Mouse (Mus musculus): ENCODE measurements around the gene Mrgpre. TPM values are rescaled to one million over a fixed set of nuclear protein-coding genes. Genes with fewer than 3 reads are reported as not detected.

Gene Mrgpre
- polyA plus RNA-seq, 1 experiment from 2014 or later, result 2.3 TPM

DNA sequence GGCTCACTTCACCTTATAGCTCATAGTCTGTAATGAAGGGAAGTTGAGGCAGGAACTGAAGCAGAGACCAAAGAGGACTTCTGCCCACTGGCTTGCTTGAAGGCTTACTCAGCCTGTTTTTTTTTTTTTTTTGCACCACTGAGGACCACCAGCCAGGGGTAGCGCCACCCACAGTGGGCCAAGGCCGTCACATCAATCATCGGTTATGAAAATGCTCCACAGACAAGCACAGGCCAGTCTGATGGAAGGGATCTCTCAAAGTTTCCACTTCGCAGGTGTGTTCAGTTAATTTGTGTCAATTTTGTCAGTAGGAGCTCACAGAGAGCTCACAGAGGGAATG, 38.9 kb upstream of the Mrgpre start:
- ATAC-seq (ENCODE audit: insufficient number of reproducible peaks, insufficient read depth, low FRiP score, low read depth), result no peak
- peak overlapping the region; percentile 69 for H3K9ac ChIP-seq (ENCODE audit: low read length)
- WGBS, result 77% methylated on average over 4 of the region's 4 CpGs
- H3K9me3 ChIP-seq (ENCODE audit: control insufficient read depth, low read length), result no peaks in the 10 kb centered on the region
- peak overlapping the region; percentile 62 for H3K4me2 ChIP-seq (ENCODE audit: low read length)
- peaks cover 9% of the 10 kb centered on the region for H3K36me3 ChIP-seq (ENCODE audit: control insufficient read depth, insufficient read depth, low read length)
- peaks cover 8 to 10% of the 10 kb centered on the region in 2 experiments for H3K4me1 ChIP-seq (ENCODE audit: control insufficient read depth in 2 of 2, insufficient read depth in 2 of 2, low read length in 2 of 2)
- peak overlapping the region; percentile 85 to 87 for H3K27ac ChIP-seq (replicated peaks in 1 of 2; ENCODE audit: control insufficient read depth in 1 of 2, insufficient read depth in 1 of 2, low read depth in 2 of 2, low read length in 2 of 2)
- H3K27me3 ChIP-seq (ENCODE audit: control insufficient read depth, insufficient read depth, low read length), result no peaks in the 10 kb centered on the region
- peak overlapping the region; percentile 39 to 64 for H3K4me3 ChIP-seq (ENCODE audit: control insufficient read depth in 1 of 2, insufficient read depth in 1 of 2, low read depth in 1 of 2, low read length in 2 of 2)

DNA sequence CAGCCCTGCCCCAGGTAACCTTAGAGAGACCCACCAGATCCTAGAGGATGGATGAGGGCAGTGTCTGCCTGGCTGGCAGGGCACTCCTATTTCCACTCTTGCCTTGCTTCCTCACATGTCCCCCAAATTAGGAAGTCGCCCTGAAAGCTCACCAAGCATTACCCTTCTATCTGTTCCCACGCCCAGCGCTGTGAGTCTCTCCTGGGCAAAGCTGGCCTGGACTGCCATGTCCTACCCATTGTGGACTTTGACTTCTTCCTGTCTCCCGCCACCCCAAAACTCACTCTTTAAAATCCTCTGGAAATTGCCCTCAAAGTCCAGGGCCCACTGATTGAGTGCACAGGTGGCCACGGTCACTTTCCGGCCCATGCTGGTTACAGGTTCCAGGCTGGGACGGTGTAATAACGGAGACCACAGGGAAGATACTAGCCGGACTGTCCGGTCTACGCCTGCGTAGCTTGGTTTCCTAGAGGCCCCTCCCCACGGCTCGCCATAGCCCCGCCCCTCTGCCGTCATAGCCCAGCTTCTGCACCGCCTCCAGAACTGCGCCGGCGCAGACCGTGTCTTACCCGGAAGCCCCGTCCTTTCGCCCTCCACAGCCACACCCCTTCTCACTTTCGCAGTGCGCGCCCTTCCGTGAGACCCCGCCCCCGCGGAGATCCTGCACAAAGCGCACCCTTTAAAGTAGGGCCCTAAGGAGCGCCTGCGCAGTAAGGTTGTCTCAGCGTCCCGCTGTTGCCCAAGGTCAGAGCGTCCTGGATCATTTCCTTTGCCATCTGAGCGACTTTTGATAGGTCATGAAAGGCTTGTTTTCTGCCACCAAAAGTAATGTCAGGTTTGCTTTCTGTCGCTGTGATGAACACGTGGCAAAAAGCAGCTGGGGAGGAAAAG, 38.3 kb upstream of the Mrgpre start, which contains the start of the genes Nadsyn1 and Dhcr7:
Gene Nadsyn1, minus strand, starts transcription at position 475 of the 891 bp plus-strand sequence.
Gene Dhcr7, plus strand, starts transcription at position 771 of the 891 bp plus-strand sequence.
- Histone ChIP-seq H3K4me2 (ENCODE audit: low read length) (peak within 1 kb of the TSS; percentile 69), H3K27me3 (ENCODE audit: control insufficient read depth, insufficient read depth, low read length) (no peaks in the 10 kb centered on the region), H3K9me3 (ENCODE audit: control insufficient read depth, low read length) (no peaks in the 10 kb centered on the region), H3K4me3 (ENCODE audit: control insufficient read depth in 1 of 2, insufficient read depth in 1 of 2, low read depth in 1 of 2, low read length in 2 of 2) (peak within 1 kb of the TSS; percentile 64 to 79), H3K4me1 (ENCODE audit: control insufficient read depth in 2 of 2, insufficient read depth in 2 of 2, low read length in 2 of 2) (peaks cover 8 to 10% of the 10 kb centered on the region in 2 experiments), H3K9ac (ENCODE audit: low read length) (peak within 1 kb of the TSS; percentile 80), H3K27ac (replicated peaks in 1 of 2; ENCODE audit: control insufficient read depth in 1 of 2, insufficient read depth in 1 of 2, low read depth in 2 of 2, low read length in 2 of 2) (peak within 1 kb of the TSS; percentile 85 to 87), H3K36me3 (ENCODE audit: control insufficient read depth, insufficient read depth, low read length) (peaks cover 11% of the 10 kb centered on the region)
- peak; percentile 99 for ATAC-seq (ENCODE audit: insufficient number of reproducible peaks, insufficient read depth, low FRiP score, low read depth)
- WGBS, result under 1% methylated on average over 40 of the region's 40 CpGs

DNA sequence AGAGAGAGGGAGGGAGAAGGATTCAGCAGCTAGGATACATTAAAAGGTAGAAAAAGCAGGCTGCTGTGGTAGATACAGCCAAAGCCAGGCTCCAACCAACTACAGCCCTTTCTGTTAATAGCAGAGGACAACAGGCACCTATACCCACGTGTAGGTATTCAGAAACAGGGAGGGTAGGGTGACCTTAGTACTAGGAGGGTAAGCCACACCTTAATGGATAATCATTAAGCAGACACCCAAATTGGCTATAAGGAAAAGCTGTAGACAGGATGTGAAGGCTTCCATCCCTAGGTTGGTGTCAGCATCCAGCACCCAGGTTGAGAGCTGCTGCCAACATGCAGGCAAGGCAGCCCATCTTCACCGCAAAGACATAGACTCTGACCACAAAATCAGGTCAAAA, 36.9 kb upstream of the Mrgpre start:
- H3K27ac ChIP-seq (replicated peaks in 1 of 2; ENCODE audit: control insufficient read depth in 1 of 2, insufficient read depth in 1 of 2, low read depth in 2 of 2, low read length in 2 of 2), result no peak overlapping the region
- no peaks in the 10 kb centered on the region for H3K27me3 ChIP-seq (ENCODE audit: control insufficient read depth, insufficient read depth, low read length)
- no peak for ATAC-seq (ENCODE audit: insufficient number of reproducible peaks, insufficient read depth, low FRiP score, low read depth)
- no peak overlapping the region for H3K9ac ChIP-seq (ENCODE audit: low read length)
- no peak overlapping the region for H3K4me3 ChIP-seq (ENCODE audit: control insufficient read depth in 1 of 2, insufficient read depth in 1 of 2, low read depth in 1 of 2, low read length in 2 of 2)
- H3K36me3 ChIP-seq (ENCODE audit: control insufficient read depth, insufficient read depth, low read length), result peaks cover 22% of the 10 kb centered on the region
- WGBS, result 88% methylated on average over 2 of the region's 2 CpGs
- no peak overlapping the region for H3K4me2 ChIP-seq (ENCODE audit: low read length)
- H3K4me1 ChIP-seq (ENCODE audit: control insufficient read depth in 2 of 2, insufficient read depth in 2 of 2, low read length in 2 of 2), result peaks cover 8 to 10% of the 10 kb centered on the region in 2 experiments
- no peaks in the 10 kb centered on the region for H3K9me3 ChIP-seq (ENCODE audit: control insufficient read depth, low read length)

DNA sequence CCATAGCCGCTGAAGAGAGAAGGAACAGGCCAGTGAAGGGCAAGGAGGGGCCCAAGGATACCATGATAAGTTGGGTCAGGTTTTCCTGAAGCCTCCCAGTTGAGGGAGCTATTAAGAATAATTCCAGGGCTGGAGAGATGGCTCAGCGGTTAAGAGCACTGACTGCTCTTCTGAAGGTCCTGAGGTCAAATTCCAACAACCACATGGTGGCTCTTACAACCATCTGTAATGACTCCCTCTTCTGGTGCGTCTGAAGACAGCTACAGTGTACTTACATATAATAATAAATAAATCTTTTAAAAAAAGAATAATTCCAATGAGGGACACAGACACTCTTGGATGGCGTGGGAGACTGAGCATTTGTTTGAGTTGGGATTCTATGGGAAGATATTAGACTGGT, 34.9 kb upstream of the Mrgpre start:
- Histone ChIP-seq H3K4me2 (ENCODE audit: low read length) (no peak overlapping the region), H3K27me3 (ENCODE audit: control insufficient read depth, insufficient read depth, low read length) (no peaks in the 10 kb centered on the region), H3K36me3 (ENCODE audit: control insufficient read depth, insufficient read depth, low read length) (peaks cover 42% of the 10 kb centered on the region), H3K4me1 (ENCODE audit: control insufficient read depth in 2 of 2, insufficient read depth in 2 of 2, low read length in 2 of 2) (peaks cover 8 to 10% of the 10 kb centered on the region in 2 experiments), H3K27ac (replicated peaks in 1 of 2; ENCODE audit: control insufficient read depth in 1 of 2, insufficient read depth in 1 of 2, low read depth in 2 of 2, low read length in 2 of 2) (no peak overlapping the region), H3K9me3 (ENCODE audit: control insufficient read depth, low read length) (no peaks in the 10 kb centered on the region), H3K9ac (ENCODE audit: low read length) (no peak overlapping the region), H3K4me3 (ENCODE audit: control insufficient read depth in 1 of 2, insufficient read depth in 1 of 2, low read depth in 1 of 2, low read length in 2 of 2) (no peak overlapping the region)
- ATAC-seq (ENCODE audit: insufficient number of reproducible peaks, insufficient read depth, low FRiP score, low read depth), result no peak
- WGBS, result 73% methylated on average over 4 of the region's 4 CpGs

DNA sequence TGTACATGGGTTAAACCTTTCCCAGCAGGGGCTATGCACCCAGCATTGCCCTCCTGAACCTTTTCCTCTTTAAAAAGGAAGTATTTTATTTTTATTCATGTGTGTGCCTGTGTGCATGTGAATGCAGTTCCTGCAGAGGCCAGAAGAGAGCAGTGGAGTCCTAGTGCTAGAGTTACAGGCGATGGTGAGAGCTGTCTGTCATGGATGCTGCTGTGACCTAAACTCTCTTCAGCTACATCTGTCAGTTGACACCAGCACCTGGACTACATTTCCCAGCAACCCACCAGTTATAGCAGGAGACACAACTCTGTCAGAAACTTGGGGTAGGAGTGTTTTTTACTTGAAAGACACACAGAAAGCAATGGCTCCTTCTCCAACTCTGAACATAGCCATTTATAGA, 24.6 kb upstream of the Mrgpre start:
- no peak for ATAC-seq (ENCODE audit: insufficient number of reproducible peaks, insufficient read depth, low FRiP score, low read depth)
- H3K9ac ChIP-seq (ENCODE audit: low read length), result no peak overlapping the region
- H3K36me3 ChIP-seq (ENCODE audit: control insufficient read depth, insufficient read depth, low read length), result peaks cover 90% of the 10 kb centered on the region
- WGBS, result 64% methylated on average over 1 of the region's 1 CpGs
- H3K27me3 ChIP-seq (ENCODE audit: control insufficient read depth, insufficient read depth, low read length), result no peaks in the 10 kb centered on the region
- H3K4me3 ChIP-seq (ENCODE audit: control insufficient read depth in 1 of 2, insufficient read depth in 1 of 2, low read depth in 1 of 2, low read length in 2 of 2), result no peak overlapping the region
- no peak overlapping the region for H3K4me2 ChIP-seq (ENCODE audit: low read length)
- no peaks in the 10 kb centered on the region for H3K4me1 ChIP-seq (ENCODE audit: control insufficient read depth in 2 of 2, insufficient read depth in 2 of 2, low read length in 2 of 2)
- no peak overlapping the region for H3K27ac ChIP-seq (replicated peaks in 1 of 2; ENCODE audit: control insufficient read depth in 1 of 2, insufficient read depth in 1 of 2, low read depth in 2 of 2, low read length in 2 of 2)
- H3K9me3 ChIP-seq (ENCODE audit: control insufficient read depth, low read length), result no peaks in the 10 kb centered on the region

DNA sequence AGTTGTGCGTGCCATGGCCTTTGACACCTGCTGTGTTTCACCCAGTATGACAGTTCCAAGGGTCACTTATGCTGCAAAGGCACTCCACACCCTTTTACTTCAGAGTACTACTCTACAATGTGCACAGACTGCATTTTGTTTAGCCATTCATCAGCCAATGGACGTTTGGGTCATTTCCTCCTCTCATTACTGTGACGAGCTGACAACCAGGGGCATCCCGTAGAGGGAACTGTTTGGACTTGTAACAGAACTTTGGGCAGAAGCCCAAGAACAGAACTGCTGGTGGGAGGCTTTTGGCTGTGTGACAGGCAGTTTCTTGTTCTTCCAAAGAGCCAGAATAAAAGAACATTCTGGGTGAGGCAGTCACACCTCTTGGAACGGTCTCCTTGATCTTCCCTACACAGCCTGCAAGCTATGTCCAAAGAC, 20.9 kb upstream of the Mrgpre start:
- 66% methylated on average over 5 of the region's 5 CpGs for WGBS

DNA sequence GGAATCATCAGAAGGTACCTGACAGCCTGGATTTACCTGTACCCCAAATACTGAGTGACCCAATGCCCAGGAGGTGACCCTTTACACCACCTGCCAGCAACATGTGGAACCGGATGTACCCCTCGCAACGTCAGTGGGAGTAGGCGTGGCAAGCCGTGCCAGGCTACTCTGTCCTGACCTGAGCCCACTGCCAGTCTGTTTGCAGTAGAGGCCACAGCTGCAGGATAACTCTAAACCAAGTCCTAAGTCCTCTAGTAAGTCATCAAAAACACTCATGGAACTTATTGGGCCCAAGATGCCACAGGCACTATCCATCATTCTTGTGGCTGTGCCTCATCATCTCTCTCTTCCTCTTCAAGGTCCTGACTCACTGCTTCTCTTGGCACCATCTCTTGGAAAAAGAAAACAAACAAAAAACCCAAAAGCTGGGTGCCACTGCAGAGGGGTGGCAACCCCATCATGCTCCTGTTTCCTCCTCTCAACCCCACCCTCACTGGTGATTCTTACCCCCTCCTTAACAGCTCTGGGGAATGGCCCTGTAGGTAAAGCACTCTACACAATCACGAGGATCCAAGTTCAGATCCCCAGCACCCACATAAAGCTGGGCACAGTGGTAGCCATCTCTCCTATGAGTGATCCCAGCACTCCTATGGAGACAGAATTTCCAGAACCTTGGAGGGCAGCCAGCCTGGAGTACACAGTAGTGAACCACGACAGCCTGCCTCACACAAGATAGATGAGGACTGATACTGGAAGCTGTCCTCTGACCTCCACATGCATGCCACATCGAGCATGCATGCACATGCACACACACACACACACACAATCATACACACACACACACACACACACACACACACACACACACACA, 17.1 kb upstream of the Mrgpre start:
- no peaks in the 10 kb centered on the region for H3K27me3 ChIP-seq (ENCODE audit: control insufficient read depth, insufficient read depth, low read length)
- 84% methylated on average over 8 of the region's 8 CpGs for WGBS
- H3K27ac ChIP-seq (replicated peaks in 1 of 2; ENCODE audit: control insufficient read depth in 1 of 2, insufficient read depth in 1 of 2, low read depth in 2 of 2, low read length in 2 of 2), result no peak overlapping the region
- ATAC-seq (ENCODE audit: insufficient number of reproducible peaks, insufficient read depth, low FRiP score, low read depth), result no peak; the same call in 1 of the 2 replicates
- no peaks in the 10 kb centered on the region for H3K4me1 ChIP-seq (ENCODE audit: control insufficient read depth in 2 of 2, insufficient read depth in 2 of 2, low read length in 2 of 2)
- no peak overlapping the region for H3K4me2 ChIP-seq (ENCODE audit: low read length)
- peaks cover 93% of the 10 kb centered on the region for H3K36me3 ChIP-seq (ENCODE audit: control insufficient read depth, insufficient read depth, low read length)
- H3K9me3 ChIP-seq (ENCODE audit: control insufficient read depth, low read length), result no peaks in the 10 kb centered on the region
- no peak overlapping the region for H3K4me3 ChIP-seq (ENCODE audit: control insufficient read depth in 1 of 2, insufficient read depth in 1 of 2, low read depth in 1 of 2, low read length in 2 of 2)
- H3K9ac ChIP-seq (ENCODE audit: low read length), result no peak overlapping the region

More for the DNA sequence above, 20.9 kb upstream of the Mrgpre start:
- Histone ChIP-seq H3K4me1 (ENCODE audit: control insufficient read depth in 2 of 2, insufficient read depth in 2 of 2, low read length in 2 of 2) (no peaks in the 10 kb centered on the region), H3K4me3 (ENCODE audit: control insufficient read depth in 1 of 2, insufficient read depth in 1 of 2, low read depth in 1 of 2, low read length in 2 of 2) (no peak overlapping the region), H3K9ac (ENCODE audit: low read length) (no peak overlapping the region), H3K9me3 (ENCODE audit: control insufficient read depth, low read length) (no peaks in the 10 kb centered on the region), H3K27me3 (ENCODE audit: control insufficient read depth, insufficient read depth, low read length) (no peaks in the 10 kb centered on the region), H3K36me3 (ENCODE audit: control insufficient read depth, insufficient read depth, low read length) (peaks cover 92% of the 10 kb centered on the region), H3K4me2 (ENCODE audit: low read length) (no peak overlapping the region), H3K27ac (replicated peaks in 1 of 2; ENCODE audit: control insufficient read depth in 1 of 2, insufficient read depth in 1 of 2, low read depth in 2 of 2, low read length in 2 of 2) (no peak overlapping the region)
- ATAC-seq (ENCODE audit: insufficient number of reproducible peaks, insufficient read depth, low FRiP score, low read depth), result no peak

Measured in heart, embryonic 14.5 days (tissue).